Mouse (Mus musculus) MEL (cell line): ENCODE measurements around the gene Bhmt2. TPM values are rescaled to one million over a fixed set of nuclear protein-coding genes. Genes with fewer than 3 reads are reported as not detected.

Experiments
- DNase-seq: peaks from one replicate; pipeline ENCODE4 v3.0.0; 2011; ENCODE audit warnings: low read depth, low spot score
- H3K27ac ChIP-seq: 2 replicates; pipeline ENCODE4 v1.5.1; 2012; ENCODE audit warnings: low read depth, mild to moderate bottlenecking, control low read depth, low read length, moderate library complexity; ENCODE audit not compliant: control insufficient read depth
- H3K27me3 ChIP-seq, 2 experiments: fragments of 150-350 bp in 1 of 2; sonication (generic) in 1 of 2; 2 replicates each; pipeline ENCODE4 v1.6.1; 2012; ENCODE audit warnings: low read length in 2 of 2, mild to moderate bottlenecking in 2 of 2, improper control_type of control experiment in 1 of 2, moderate library complexity in 1 of 2; ENCODE audit not compliant: insufficient read depth in 2 of 2, control insufficient read depth in 1 of 2
- H3K36me3 ChIP-seq, 2 experiments: 2 replicates each; pipeline ENCODE4 v1.6.1; 2012 to 2014; ENCODE audit warnings: low read length in 2 of 2, improper control_type of control experiment in 1 of 2, inconsistent platforms in 1 of 2, mild to moderate bottlenecking in 1 of 2; ENCODE audit not compliant: insufficient read depth in 2 of 2, control insufficient read depth in 1 of 2
- H3K4me1 ChIP-seq, 2 experiments: fragments of 150-350 bp in 1 of 2; sonication (generic) in 1 of 2; 2 replicates each; pipeline ENCODE4 v1.6.1; 2012; ENCODE audit warnings: low read length in 2 of 2, improper control_type of control experiment in 1 of 2, mild to moderate bottlenecking in 1 of 2; ENCODE audit not compliant: insufficient read depth in 2 of 2, control insufficient read depth in 1 of 2
- H3K4me3 ChIP-seq, 2 experiments: fragments of 150-350 bp in 1 of 2; sonication (generic) in 1 of 2; 2 replicates each; pipeline ENCODE4 v1.5.1; 2012; ENCODE audit warnings: low read depth in 2 of 2, low read length in 2 of 2, mild to moderate bottlenecking in 2 of 2, moderate library complexity in 2 of 2, control low read depth in 1 of 2, improper control_type of control experiment in 1 of 2; ENCODE audit not compliant: control insufficient read depth in 1 of 2, insufficient read depth in 1 of 2
- H3K79me2 ChIP-seq: 2 replicates; pipeline ENCODE4 v1.6.1; 2012; ENCODE audit warnings: mild to moderate bottlenecking, low read length, moderate library complexity; ENCODE audit not compliant: control insufficient read depth, poor library complexity, insufficient read depth
- H3K9ac ChIP-seq: 2 replicates; pipeline ENCODE4 v1.6.1; 2012; ENCODE audit warnings: low read depth, mild to moderate bottlenecking, control low read depth, low read length, moderate library complexity; ENCODE audit not compliant: control insufficient read depth, poor library complexity, severe bottlenecking
- H3K9me3 ChIP-seq: fragments of 150-350 bp; sonication (generic); replicated peaks from 2 replicates; pipeline ENCODE4 v1.6.1; 2012; ENCODE audit warnings: mild to moderate bottlenecking, low read length, improper control_type of control experiment, moderate library complexity; ENCODE audit not compliant: insufficient read depth
- BHLHE40 ChIP-seq: IDR thresholded peaks from 2 replicates; pipeline ENCODE4 v1.6.1; 2012; ENCODE audit warnings: low read depth, mild to moderate bottlenecking, inconsistent platforms, low read length, improper control_type of control experiment, borderline replicate concordance
- CHD2 ChIP-seq: IDR thresholded peaks from 2 replicates; pipeline ENCODE4 v1.6.1; 2011; ENCODE audit warnings: low read length, improper control_type of control experiment
- E2F4 ChIP-seq: IDR thresholded peaks from 2 replicates; pipeline ENCODE4 v1.6.1; 2011; ENCODE audit warnings: low read depth, low read length, improper control_type of control experiment, borderline replicate concordance
- EP300 ChIP-seq, 2 experiments: IDR thresholded peaks; 2 replicates each; pipeline ENCODE4 v1.6.1; 2011; ENCODE audit warnings: improper control_type of control experiment in 2 of 2, low read length in 2 of 2, low read depth in 1 of 2, mild to moderate bottlenecking in 1 of 2
- GABPA ChIP-seq: IDR thresholded peaks from 2 replicates; pipeline ENCODE4 v1.6.1; 2012; ENCODE audit warnings: low read depth, mild to moderate bottlenecking, inconsistent platforms, low read length, improper control_type of control experiment, moderate library complexity
- GATA1 ChIP-seq: IDR thresholded peaks from 2 replicates; pipeline ENCODE4 v1.6.1; 2011; ENCODE audit warnings: low read depth, low read length, improper control_type of control experiment
- HCFC1 ChIP-seq: IDR thresholded peaks from 2 replicates; pipeline ENCODE4 v1.6.1; 2012; ENCODE audit warnings: low read depth, mild to moderate bottlenecking, inconsistent platforms, low read length, improper control_type of control experiment, moderate library complexity
- KAT2A ChIP-seq: conservative IDR thresholded peaks from 2 replicates; pipeline ENCODE4 v1.6.1; 2012; ENCODE audit warnings: low read depth, low read length, improper control_type of control experiment, inconsistent platforms
- MAFK ChIP-seq: IDR thresholded peaks from 2 replicates; pipeline ENCODE4 v1.6.1; 2011; ENCODE audit warnings: low read depth, mild to moderate bottlenecking, low read length, improper control_type of control experiment, borderline replicate concordance
- MAX ChIP-seq: IDR thresholded peaks from 2 replicates; pipeline ENCODE4 v1.6.1; 2011; ENCODE audit warnings: low read length, improper control_type of control experiment
- MEF2A ChIP-seq: IDR thresholded peaks from 2 replicates; pipeline ENCODE4 v1.6.1; 2014; ENCODE audit warnings: low read depth, mild to moderate bottlenecking, inconsistent platforms, low read length, improper control_type of control experiment; ENCODE audit not compliant: poor library complexity, insufficient replicate concordance, severe bottlenecking; ENCODE audit errors: extremely low read depth
- MXI1 ChIP-seq: IDR thresholded peaks from 2 replicates; pipeline ENCODE4 v1.6.1; 2011; ENCODE audit warnings: mild to moderate bottlenecking, low read depth, low read length, improper control_type of control experiment
- NELFE ChIP-seq: IDR thresholded peaks from 2 replicates; pipeline ENCODE4 v1.6.1; 2011; ENCODE audit warnings: low read depth, low read length, improper control_type of control experiment
- POLR2A ChIP-seq, 2 experiments: IDR thresholded peaks; 2 replicates each; pipeline ENCODE4 v1.6.1; 2011 to 2012; ENCODE audit warnings: low read length in 2 of 2, mild to moderate bottlenecking in 2 of 2, control low read depth in 1 of 2, improper control_type of control experiment in 1 of 2, low read depth in 1 of 2, moderate library complexity in 1 of 2; ENCODE audit not compliant: control insufficient read depth in 1 of 2, insufficient read depth in 1 of 2, poor library complexity in 1 of 2
- POLR2AphosphoS2 ChIP-seq: IDR thresholded peaks from 2 replicates; pipeline ENCODE4 v1.6.1; 2011; ENCODE audit warnings: low read length, improper control_type of control experiment
- POLR2AphosphoS5 ChIP-seq: IDR thresholded peaks from 2 replicates; pipeline ENCODE4 v1.6.1; 2012; ENCODE audit warnings: low read depth, borderline replicate concordance, mild to moderate bottlenecking, inconsistent platforms, low read length, moderate library complexity, mixed read lengths
- RCOR1 ChIP-seq: IDR thresholded peaks from 2 replicates; pipeline ENCODE4 v1.6.1; 2012; ENCODE audit warnings: low read depth, mild to moderate bottlenecking, inconsistent platforms, low read length, improper control_type of control experiment
- TAL1 ChIP-seq: IDR thresholded peaks from 2 replicates; pipeline ENCODE4 v1.6.1; 2012; ENCODE audit warnings: mild to moderate bottlenecking, inconsistent platforms, low read length, moderate library complexity, mixed read lengths
- TCF12 ChIP-seq: IDR thresholded peaks from 2 replicates; pipeline ENCODE4 v1.6.1; 2014; ENCODE audit warnings: low read depth, mild to moderate bottlenecking, inconsistent platforms, low read length, improper control_type of control experiment, moderate library complexity
- USF1 ChIP-seq: IDR thresholded peaks from 2 replicates; pipeline ENCODE4 v1.6.1; 2014; ENCODE audit warnings: low read depth, mild to moderate bottlenecking, inconsistent platforms, low read length, improper control_type of control experiment, moderate library complexity
- USF2 ChIP-seq, 2 experiments: IDR thresholded peaks; 2 replicates each; pipeline ENCODE4 v1.6.1; 2011 to 2012; ENCODE audit warnings: improper control_type of control experiment in 2 of 2, low read length in 2 of 2, borderline replicate concordance in 1 of 2, inconsistent platforms in 1 of 2, low read depth in 1 of 2, mild to moderate bottlenecking in 1 of 2; ENCODE audit not compliant: insufficient read depth in 1 of 2
- ZC3H11A ChIP-seq: IDR thresholded peaks from 2 replicates; pipeline ENCODE4 v1.6.1; 2012; ENCODE audit warnings: low read depth, mild to moderate bottlenecking, inconsistent platforms, low read length, improper control_type of control experiment
- ZKSCAN1 ChIP-seq: IDR thresholded peaks from 2 replicates; pipeline ENCODE4 v1.6.1; 2012; ENCODE audit warnings: low read depth, mild to moderate bottlenecking, inconsistent platforms, low read length, improper control_type of control experiment, moderate library complexity
- ZNF384 ChIP-seq: IDR thresholded peaks from 2 replicates; pipeline ENCODE4 v1.6.1; 2012; ENCODE audit warnings: low read depth, mild to moderate bottlenecking, inconsistent platforms, low read length, improper control_type of control experiment
- polyA plus RNA-seq, 2 experiments: library from polyadenylated mRNA; stranded (reverse) in 1 of 2; unstranded in 1 of 2; fragments of >175 nt in 1 of 2; fragments of >200 nt in 1 of 2; gene quantifications; 2 replicates each; pipeline versions ENCODE4 v1.2.1 to v1.2.4; 2012; ENCODE audit warnings: low replicate concordance in 2 of 2, low read depth in 1 of 2; ENCODE audit not compliant: insufficient read length in 2 of 2, insufficient read depth in 1 of 2, missing spikeins in 1 of 2
- total RNA-seq: library from RNA; depleted of rRNA; stranded (reverse); fragments of 300-350 nt; gene quantifications from 2 replicates; pipeline ENCODE4 v1.2.3, GENCODE M21; 2012

The Bhmt2 gene
- total and polyA plus RNA-seq, 3 experiments, result not detected

GRCm38 (mm10) chr13:93717113-93717512 lies 43.0 kb upstream of the Bhmt2 start:
- Histone ChIP-seq H3K4me1 (no peaks in the 10 kb centered on the region), H3K9ac (no peak overlapping the region), H3K27me3 (peaks cover 0 to 3% of the 10 kb centered on the region in 2 experiments; a peak in 3 of 4 replicates), H3K9me3 (no peaks in the 10 kb centered on the region), H3K36me3 (no peaks in the 10 kb centered on the region), H3K79me2 (no peaks in the 10 kb centered on the region), H3K4me3 (no peak overlapping the region), H3K27ac (no peak overlapping the region)
- no peak for TF ChIP-seq MAFK
- TF ChIP-seq RCOR1, result no peak
- TF ChIP-seq POLR2A (IDR thresholded peaks at IDR 0.05; ENCODE audit: control insufficient read depth in 1 of 2, insufficient read depth in 1 of 2, low read depth in 1 of 2, low read length in 2 of 2, poor library complexity in 1 of 2), result no peak
- TF ChIP-seq HCFC1, result no peak
- no peak for TF ChIP-seq POLR2AphosphoS2
- TF ChIP-seq MXI1, result no peak
- no peak for TF ChIP-seq KAT2A
- no peak for TF ChIP-seq TAL1
- TF ChIP-seq USF2 (IDR thresholded peaks at IDR 0.05; ENCODE audit: borderline replicate concordance in 1 of 2, insufficient read depth in 1 of 2, low read depth in 1 of 2, low read length in 2 of 2), result no peak
- TF ChIP-seq MEF2A, result no peak
- no peak for TF ChIP-seq MAX
- no peak for TF ChIP-seq USF1
- TF ChIP-seq POLR2AphosphoS5, result no peak
- TF ChIP-seq BHLHE40, result no peak
- no peak for TF ChIP-seq ZC3H11A
- no peak for TF ChIP-seq E2F4
- DNase-seq, result no peak

GRCm38 (mm10) chr13:93713826-93714225 lies 39.7 kb upstream of the Bhmt2 start:
- H3K9me3 ChIP-seq, result no peaks in the 10 kb centered on the region
- no peak overlapping the region for H3K9ac ChIP-seq
- H3K4me1 ChIP-seq, result no peaks in the 10 kb centered on the region
- no peak overlapping the region for H3K4me3 ChIP-seq
- no peak for DNase-seq
- H3K79me2 ChIP-seq, result no peaks in the 10 kb centered on the region
- H3K36me3 ChIP-seq, result no peaks in the 10 kb centered on the region
- peaks cover 0 to 2% of the 10 kb centered on the region in 2 experiments; a peak in 1 of 4 replicates for H3K27me3 ChIP-seq
- TF ChIP-seq ZC3H11A, result no peak
- TF ChIP-seq GATA1, result no peak
- no peak for TF ChIP-seq CHD2
- no peak for TF ChIP-seq EP300 (IDR thresholded peaks at IDR 0.05; ENCODE audit: low read depth in 1 of 2, low read length in 2 of 2)
- TF ChIP-seq TAL1, result no peak
- TF ChIP-seq ZKSCAN1, result no peak
- no peak for TF ChIP-seq TCF12
- TF ChIP-seq NELFE, result no peak
- no peak for TF ChIP-seq HCFC1
- TF ChIP-seq ZNF384, result no peak
- no peak for TF ChIP-seq MAX
- no peak for TF ChIP-seq GABPA
- H3K27ac ChIP-seq, result no peak overlapping the region
